Mouse (Mus musculus): Measurements from ENCODE around the gene Tmem132e.

DNA sequence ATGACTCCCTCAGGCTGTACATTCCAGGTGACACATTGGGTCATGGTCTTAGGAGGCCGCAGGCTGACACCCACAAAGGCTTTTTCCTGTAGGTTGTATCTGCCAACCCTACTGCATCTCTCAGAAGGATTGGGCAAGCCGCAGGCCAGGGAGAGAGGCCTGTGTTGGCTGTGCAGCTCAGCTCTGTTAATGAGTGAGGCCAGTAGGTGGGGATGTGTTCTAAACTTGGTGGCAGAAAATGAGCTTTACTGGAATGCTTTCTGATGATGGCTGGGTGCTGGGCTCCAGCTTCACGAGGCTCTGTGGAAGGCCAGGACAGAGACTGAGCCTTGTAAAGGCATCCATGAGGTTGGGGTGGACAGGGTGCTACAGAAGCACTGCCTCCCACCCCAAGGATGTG, 3.6 kb downstream of the Tmem132e start:
- TF ChIP-seq CTCF (IDR thresholded peaks at IDR 0.05) (no peak), EP300 (IDR thresholded peaks at IDR 0.05) (no peak)
